Mouse (Mus musculus): ENCODE results near the gene Col5a2.

The Col5a2 gene

GRCm38 (mm10) chr1:45420554-45420953, 82.5 kb downstream of the Col5a2 start:
- DNase-seq = no peak

- no peak for DNase-seq
Measured at GRCm38 (mm10) chr1:45419858-45420257, 83.2 kb downstream of the Col5a2 start.

GRCm38 (mm10) chr1:45381866-45382265, 121.2 kb downstream of the Col5a2 start:
- DNase-seq = peak; percentile 14

- DNase-seq = peak; percentile 60
Measured at GRCm38 (mm10) chr1:45379992-45380690, 122.9 kb downstream of the Col5a2 start.

GRCm38 (mm10) chr1:45365427-45365826, 137.7 kb downstream of the Col5a2 start:
- no peak for DNase-seq

- DNase-seq = no peak
Measured at GRCm38 (mm10) chr1:45363274-45363673, 139.8 kb downstream of the Col5a2 start.

- no peak for DNase-seq
Measured at GRCm38 (mm10) chr1:45359673-45360072, 143.4 kb downstream of the Col5a2 start.

- DNase-seq = no peak
Measured at GRCm38 (mm10) chr1:45359147-45359546, 143.9 kb downstream of the Col5a2 start.

- DNase-seq = no peak
Measured at GRCm38 (mm10) chr1:45358020-45358419, 145.1 kb downstream of the Col5a2 start.

GRCm38 (mm10) chr1:45355944-45356343, 147.1 kb downstream of the Col5a2 start:
- peak; percentile 51 for DNase-seq

- no peak for DNase-seq
Measured at GRCm38 (mm10) chr1:45329149-45329548, 173.9 kb downstream of the Col5a2 start.

Data from lung, postnatal 10 days (tissue).